Mouse (Mus musculus): ENCODE measurements around the gene Saa3.

GRCm38 (mm10) chr7:46727584-46727983, 12.1 kb upstream of the Saa3 start:
- TF ChIP-seq MYOG (IDR thresholded peaks at IDR 0.05; ENCODE audit: control insufficient read depth, extremely low read depth, insufficient read length), result no peak
- no peak for TF ChIP-seq CTCF (IDR thresholded peaks at IDR 0.05; ENCODE audit: control insufficient read depth, insufficient read depth, insufficient read length)
